Mouse (Mus musculus): ENCODE measurements around the gene Mier2. TPM values are rescaled to one million over a fixed set of nuclear protein-coding genes. Genes with fewer than 3 reads are reported as not detected.

Mier2 gene
- 26.6 TPM for polyA plus RNA-seq (2012; fragmentation: generic; extraction: Trizol)

DNA sequence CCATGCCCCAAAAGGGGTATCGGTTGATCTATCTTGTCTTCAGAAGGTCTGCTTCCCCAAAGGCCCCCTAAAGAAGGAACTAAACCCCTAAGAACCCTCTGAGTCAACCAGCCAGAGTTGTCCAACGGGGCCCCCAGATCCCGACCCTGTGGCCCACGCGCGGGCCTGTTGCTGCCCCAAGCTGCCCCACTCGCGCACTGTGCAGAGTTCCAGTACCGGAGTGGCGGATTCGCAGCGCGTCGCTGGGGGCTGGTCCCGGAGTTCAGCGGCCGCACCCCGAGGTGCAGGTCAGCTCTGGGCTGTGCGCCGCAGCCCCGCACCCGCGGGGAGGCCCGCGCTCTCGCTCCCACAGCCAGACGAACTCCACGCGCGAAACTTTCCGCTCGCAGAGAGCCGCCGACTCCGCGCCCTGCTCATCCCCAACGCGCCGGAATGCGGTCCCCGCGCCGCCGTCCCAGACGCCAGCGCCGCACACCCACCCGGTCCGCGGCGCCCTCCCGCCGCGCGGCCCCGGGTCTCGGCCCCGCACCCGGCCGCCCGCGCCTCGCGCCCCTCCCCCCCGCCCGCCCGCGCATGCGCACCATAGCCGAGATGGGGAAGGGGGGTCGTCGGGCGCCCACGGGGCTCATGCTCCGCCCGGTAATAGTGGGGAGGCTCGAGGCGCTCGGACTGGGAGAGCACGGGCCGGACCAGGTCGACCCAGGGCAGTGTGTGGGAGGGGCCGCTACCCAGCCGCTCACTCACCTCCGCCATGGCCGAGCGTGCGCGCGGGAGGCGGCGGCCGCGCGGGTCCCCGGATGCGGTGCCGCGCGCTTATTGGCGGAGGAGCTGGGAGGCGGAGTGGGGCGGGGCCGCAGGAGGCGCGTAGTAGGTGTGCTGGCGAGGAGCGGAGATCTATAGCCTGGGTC lies at the start of gene Mier2:
Gene Mier2, minus strand, starts transcription at position 870 of the 908 bp plus-strand sequence.
- H3K4me3 ChIP-seq = peak within 1 kb of the TSS; percentile 34
- H3K36me3 ChIP-seq (ENCODE audit: control insufficient read depth, insufficient read depth) = no peaks in the 10 kb centered on the region
- peak within 1 kb of the TSS; percentile 53 for H3ac ChIP-seq (ENCODE audit: control insufficient read depth, insufficient read length)
- no peaks in the 10 kb centered on the region for H3K27me3 ChIP-seq (ENCODE audit: control insufficient read depth, insufficient read depth, insufficient read length)
- TF ChIP-seq TCF12 (IDR thresholded peaks at IDR 0.05; ENCODE audit: insufficient read depth, poor library complexity, severe bottlenecking) (no peak), TCF3 (IDR thresholded peaks at IDR 0.05; ENCODE audit: insufficient read length, low read depth) (no peak), SRF (IDR thresholded peaks at IDR 0.05; ENCODE audit: control insufficient read depth, insufficient read length, low read depth) (no peak), MYOG (IDR thresholded peaks at IDR 0.05; ENCODE audit: control insufficient read depth in 1 of 3, insufficient read depth in 1 of 3, insufficient read length in 2 of 3, low read depth in 2 of 3) (no peak), CEBPB (IDR thresholded peaks at IDR 0.05; ENCODE audit: insufficient read depth, poor library complexity, severe bottlenecking) (no peak), POLR2AphosphoS2 (IDR thresholded peaks at IDR 0.05; ENCODE audit: insufficient read length, low read depth) (peak; percentile 49), POLR2A (IDR thresholded peaks at IDR 0.05; ENCODE audit: insufficient read length, low read depth) (peak; percentile 72), E2F4 (IDR thresholded peaks at IDR 0.05; ENCODE audit: insufficient read depth) (no peak), REST (IDR thresholded peaks at IDR 0.05; ENCODE audit: insufficient read depth, insufficient read length) (no peak), MYOD1 (IDR thresholded peaks at IDR 0.05; ENCODE audit: control insufficient read depth in 1 of 3, insufficient read length in 2 of 3, low read depth in 2 of 3) (no peak), USF1 (IDR thresholded peaks at IDR 0.05; ENCODE audit: low read depth) (no peak)
- H3K4me2 ChIP-seq (ENCODE audit: low read depth) = peak within 1 kb of the TSS; percentile 93
- H3K79me2 ChIP-seq (ENCODE audit: control insufficient read depth, insufficient read depth) = peaks cover 12% of the 10 kb centered on the region

DNA sequence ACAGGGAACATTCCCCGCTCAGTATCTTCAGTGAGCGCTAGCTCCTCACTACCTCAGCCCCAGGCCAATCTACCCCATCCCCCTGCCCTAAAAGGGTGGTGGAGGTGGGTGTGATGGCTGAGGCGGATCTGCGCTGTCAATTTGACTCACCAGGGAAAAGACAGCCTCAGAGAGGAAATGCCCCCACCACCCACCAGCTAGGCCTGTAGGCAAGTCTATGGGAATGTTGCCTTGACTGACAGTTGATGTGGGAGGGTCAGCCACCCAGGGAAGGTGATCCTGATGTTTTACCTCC lies 42.9 kb upstream of the Mier2 start:
- no peak for TF ChIP-seq TCF12 (IDR thresholded peaks at IDR 0.05; ENCODE audit: insufficient read depth, poor library complexity, severe bottlenecking)
- TF ChIP-seq TCF3 (IDR thresholded peaks at IDR 0.05; ENCODE audit: insufficient read length, low read depth) = no peak
- no peak for TF ChIP-seq USF1 (IDR thresholded peaks at IDR 0.05; ENCODE audit: low read depth)
- H3K4me2 ChIP-seq (ENCODE audit: low read depth) = no peak overlapping the region
- no peak overlapping the region for H3K4me3 ChIP-seq
- H3K79me2 ChIP-seq (ENCODE audit: control insufficient read depth, insufficient read depth) = no peaks in the 10 kb centered on the region
- no peak overlapping the region for H3ac ChIP-seq (ENCODE audit: control insufficient read depth, insufficient read length)
- peaks cover 34% of the 10 kb centered on the region for H3K27me3 ChIP-seq (ENCODE audit: control insufficient read depth, insufficient read depth, insufficient read length)
- no peaks in the 10 kb centered on the region for H3K36me3 ChIP-seq (ENCODE audit: control insufficient read depth, insufficient read depth)

DNA sequence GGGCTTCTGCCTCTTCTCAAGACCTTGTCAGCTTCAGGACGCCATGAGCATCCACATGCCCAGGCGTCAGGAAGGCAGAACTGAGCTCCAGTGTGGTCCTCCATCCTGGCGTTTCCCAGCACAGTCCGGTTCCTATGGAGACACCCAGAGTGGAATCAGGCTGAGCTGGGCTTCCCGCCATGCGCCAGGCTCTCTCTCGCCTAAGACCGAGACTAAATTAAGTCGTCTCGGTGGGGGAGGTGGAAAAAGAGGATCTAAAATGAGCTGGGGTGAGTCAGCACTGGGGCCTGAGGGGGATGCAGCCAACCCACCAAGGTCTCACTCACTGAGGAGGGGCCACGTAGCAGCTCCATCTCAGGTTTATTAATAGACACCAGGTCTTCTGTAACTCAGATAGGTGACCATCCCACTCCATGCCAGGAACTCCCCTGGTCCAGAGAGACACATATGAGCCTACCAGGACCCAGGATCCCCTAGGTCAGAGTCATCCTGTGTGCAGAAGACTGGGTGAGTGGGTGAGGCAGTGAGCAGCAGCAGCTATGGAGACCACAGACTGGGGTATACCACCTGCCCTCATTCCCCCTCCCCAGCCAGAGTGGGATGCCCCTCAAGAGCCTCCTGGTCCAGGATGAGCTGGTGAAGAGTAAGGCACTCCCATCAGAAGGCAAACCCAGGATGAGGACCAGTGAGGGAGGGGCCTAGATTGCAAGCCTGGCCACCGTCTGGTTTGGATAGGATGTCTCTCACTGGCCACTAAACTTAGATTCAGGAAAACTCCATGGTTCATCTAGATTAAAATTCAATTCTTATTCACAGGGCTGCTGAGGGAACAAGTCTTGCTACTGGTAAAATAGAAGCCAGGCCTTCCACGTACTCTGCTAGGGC lies 42.3 kb upstream of the Mier2 start:
- no peak overlapping the region for H3ac ChIP-seq (ENCODE audit: control insufficient read depth, insufficient read length)
- H3K4me3 ChIP-seq = no peak overlapping the region
- no peak overlapping the region for H3K4me2 ChIP-seq (ENCODE audit: low read depth)
- no peak for TF ChIP-seq SRF (IDR thresholded peaks at IDR 0.05; ENCODE audit: control insufficient read depth, insufficient read length, low read depth)
- no peak for TF ChIP-seq REST (IDR thresholded peaks at IDR 0.05; ENCODE audit: insufficient read depth, insufficient read length)
- TF ChIP-seq E2F4 (IDR thresholded peaks at IDR 0.05; ENCODE audit: insufficient read depth) = no peak
- no peak for TF ChIP-seq MYOD1 (IDR thresholded peaks at IDR 0.05; ENCODE audit: control insufficient read depth in 1 of 3, insufficient read length in 2 of 3, low read depth in 2 of 3)
- no peak for TF ChIP-seq MAX (IDR thresholded peaks at IDR 0.05; ENCODE audit: low read depth)
- no peak for TF ChIP-seq POLR2AphosphoS2 (IDR thresholded peaks at IDR 0.05; ENCODE audit: insufficient read length, low read depth)
- no peak for TF ChIP-seq USF1 (IDR thresholded peaks at IDR 0.05; ENCODE audit: low read depth)
- no peak for TF ChIP-seq CEBPB (IDR thresholded peaks at IDR 0.05; ENCODE audit: insufficient read depth, poor library complexity, severe bottlenecking)
- H3K36me3 ChIP-seq (ENCODE audit: control insufficient read depth, insufficient read depth) = no peaks in the 10 kb centered on the region
- H3K79me2 ChIP-seq (ENCODE audit: control insufficient read depth, insufficient read depth) = no peaks in the 10 kb centered on the region
- H3K27me3 ChIP-seq (ENCODE audit: control insufficient read depth, insufficient read depth, insufficient read length) = peaks cover 34% of the 10 kb centered on the region

DNA sequence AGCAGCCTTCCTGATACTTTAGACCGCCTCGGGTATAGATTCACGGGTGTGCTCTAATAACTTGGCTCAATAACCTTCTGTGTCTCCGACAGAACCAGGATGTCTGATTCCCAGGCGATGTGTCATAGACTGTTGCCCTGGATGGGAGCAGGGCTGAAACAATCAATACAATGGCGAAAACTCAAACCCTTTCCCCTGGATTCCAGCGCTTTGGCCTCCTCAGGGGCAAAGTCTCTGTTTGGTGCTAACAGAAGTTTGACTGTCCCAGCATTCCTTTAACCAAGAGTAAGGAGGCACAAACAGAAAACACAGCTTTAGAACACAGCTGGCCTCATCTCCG lies 40.6 kb upstream of the Mier2 start:
- Histone ChIP-seq H3K4me3 (no peak overlapping the region), H3ac (ENCODE audit: control insufficient read depth, insufficient read length) (no peak overlapping the region), H3K36me3 (ENCODE audit: control insufficient read depth, insufficient read depth) (no peaks in the 10 kb centered on the region), H3K79me2 (ENCODE audit: control insufficient read depth, insufficient read depth) (no peaks in the 10 kb centered on the region), H3K4me2 (ENCODE audit: low read depth) (no peak overlapping the region), H3K27me3 (ENCODE audit: control insufficient read depth, insufficient read depth, insufficient read length) (peaks cover 34% of the 10 kb centered on the region)
- TF ChIP-seq TCF3 (IDR thresholded peaks at IDR 0.05; ENCODE audit: insufficient read length, low read depth) (no peak), CEBPB (IDR thresholded peaks at IDR 0.05; ENCODE audit: insufficient read depth, poor library complexity, severe bottlenecking) (no peak)

DNA sequence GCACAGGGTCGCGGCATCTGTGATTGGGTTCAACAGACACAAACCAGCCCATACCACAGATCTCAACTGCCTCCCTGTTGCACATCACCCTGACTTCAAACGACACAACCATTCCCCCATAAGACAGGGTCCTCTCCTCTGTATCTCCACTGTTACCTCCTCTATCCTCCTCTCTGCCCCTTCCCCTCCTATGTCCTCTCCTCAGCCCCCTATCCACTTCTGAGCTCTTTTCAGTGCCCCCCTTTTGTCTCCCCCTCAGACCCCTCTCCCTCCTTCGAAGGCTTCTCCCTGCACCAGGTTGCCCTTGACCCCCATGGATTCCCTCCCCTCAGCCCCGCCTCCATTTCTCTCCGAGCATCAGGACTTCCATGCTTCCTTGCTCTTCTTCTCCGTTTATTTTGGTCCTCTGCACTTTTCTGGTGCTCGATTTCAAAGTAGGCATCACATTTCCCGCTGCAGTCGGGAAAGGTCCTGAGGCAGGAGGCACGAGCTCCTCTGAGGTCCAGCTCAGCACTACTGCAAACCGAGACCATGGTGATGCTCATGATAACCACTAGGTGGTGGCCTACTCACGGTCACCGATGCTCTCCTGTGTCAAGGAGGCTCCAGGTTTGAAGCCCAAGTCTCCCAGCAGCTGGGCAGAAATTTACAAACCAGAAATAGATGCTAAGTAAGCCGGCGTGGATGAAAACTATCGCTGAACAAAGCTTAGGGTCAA lies 40.0 kb upstream of the Mier2 start:
- Histone ChIP-seq H3K4me3 (no peak overlapping the region), H3K27me3 (ENCODE audit: control insufficient read depth, insufficient read depth, insufficient read length) (peaks cover 30% of the 10 kb centered on the region), H3K36me3 (ENCODE audit: control insufficient read depth, insufficient read depth) (no peaks in the 10 kb centered on the region), H3K79me2 (ENCODE audit: control insufficient read depth, insufficient read depth) (no peaks in the 10 kb centered on the region), H3ac (ENCODE audit: control insufficient read depth, insufficient read length) (no peak overlapping the region), H3K4me2 (ENCODE audit: low read depth) (no peak overlapping the region)
- no peak for TF ChIP-seq MYOD1 (IDR thresholded peaks at IDR 0.05; ENCODE audit: control insufficient read depth in 1 of 3, insufficient read length in 2 of 3, low read depth in 2 of 3)
- no peak for TF ChIP-seq TCF3 (IDR thresholded peaks at IDR 0.05; ENCODE audit: insufficient read length, low read depth)
- TF ChIP-seq REST (IDR thresholded peaks at IDR 0.05; ENCODE audit: insufficient read depth, insufficient read length) = no peak
- no peak for TF ChIP-seq E2F4 (IDR thresholded peaks at IDR 0.05; ENCODE audit: insufficient read depth)
